Comparison of ENCODE assay signal across 8 mouse cellular contexts in genomic region chrX:42540756-42541053, GRCm38 (mm10). TPM values are rescaled to one million over a fixed set of nuclear protein-coding genes. Genes with fewer than 3 reads are reported as not detected.
DNase-seq lines count a peak whose midpoint lies in the region; ATAC-seq and TF ChIP-seq lines count a peak whose summit lies in the region.

No protein-coding gene starts in this region.

- H3K27ac ChIP-seq in embryonic facial prominence, embryonic 10.5 days (replicated peaks), result no peak overlapping the region
- no peak overlapping the region for H3K27ac ChIP-seq in kidney, adult 2 months (ENCODE audit: insufficient read depth, low read depth, low read length)
- no peak overlapping the region for H3K27ac ChIP-seq in limb, embryonic 15.5 days
- H3K27ac ChIP-seq in midbrain, postnatal 0 days (ENCODE audit: low read depth, low read length), result no peak overlapping the region

- H3K4me2 ChIP-seq in limb, embryonic 15.5 days, result 0 out of 2 replicates have a peak overlapping the region, but pooled peaks have one; percentile 22
- 0 out of 2 replicates have a peak overlapping the region, but pooled peaks have one; percentile 7 for H3K4me2 ChIP-seq in midbrain, postnatal 0 days (ENCODE audit: low read depth, low read length, poor library complexity, severe bottlenecking)

- DNase-seq in urinary bladder, adult 18-20 months (ENCODE audit: low spot score in 2 of 2), result peak; percentile 4 to 32
- DNase-seq in urinary bladder, adult 2 months (ENCODE audit: low spot score), result no peak
- DNase-seq in embryonic facial prominence, embryonic 10.5 days (ENCODE audit: low spot score), result peak; percentile 50
- DNase-seq in heart, adult 8-10 months (ENCODE audit: low spot score), result peak; percentile 63
- peak; percentile 68 for DNase-seq in kidney, adult 2 months
- DNase-seq in midbrain, postnatal 0 days (ENCODE audit: low spot score), result peak; percentile 84
- peak; percentile 76 for DNase-seq in splenic B cell, adult 2 months (ENCODE audit: low read depth, low spot score)

- H3K36me3 ChIP-seq in embryonic facial prominence, embryonic 10.5 days (replicated peaks), result no peaks in the 10 kb centered on the region
- H3K36me3 ChIP-seq in kidney, adult 2 months (ENCODE audit: control insufficient read depth, insufficient read depth, low read length), result no peaks in the 10 kb centered on the region
- no peaks in the 10 kb centered on the region for H3K36me3 ChIP-seq in limb, embryonic 15.5 days
- no peaks in the 10 kb centered on the region for H3K36me3 ChIP-seq in midbrain, postnatal 0 days (ENCODE audit: insufficient read depth, low read length)
- H3K36me3 ChIP-seq in splenic B cell, adult 2 months (ENCODE audit: control insufficient read depth, insufficient read depth, low read length, poor library complexity, severe bottlenecking), result no peaks in the 10 kb centered on the region

- H3K9ac ChIP-seq in limb, embryonic 15.5 days, result no peak overlapping the region
- H3K9ac ChIP-seq in midbrain, postnatal 0 days (replicated peaks; ENCODE audit: low read length, poor library complexity, severe bottlenecking), result no peak overlapping the region

- H3K4me3 ChIP-seq in embryonic facial prominence, embryonic 10.5 days, result no peak overlapping the region
- H3K4me3 ChIP-seq in kidney, adult 2 months (ENCODE audit: insufficient read depth, low read depth, low read length), result no peak overlapping the region
- peak overlapping the region; percentile 18; the same call in 1 of the 2 replicates for H3K4me3 ChIP-seq in limb, embryonic 15.5 days
- H3K4me3 ChIP-seq in midbrain, postnatal 0 days (ENCODE audit: low read depth, low read length), result no peak overlapping the region

- ATAC-seq in limb, embryonic 15.5 days (ENCODE audit: insufficient number of reproducible peaks, low FRiP score, low TSS enrichment, low read depth), result no peak
- ATAC-seq in midbrain, postnatal 0 days (ENCODE audit: low FRiP score), result no peak

- H3K9me3 ChIP-seq in embryonic facial prominence, embryonic 10.5 days, result no peaks in the 10 kb centered on the region
- H3K9me3 ChIP-seq in limb, embryonic 15.5 days, result no peaks in the 10 kb centered on the region
- H3K9me3 ChIP-seq in midbrain, postnatal 0 days (ENCODE audit: low read length), result no peaks in the 10 kb centered on the region

- 39% methylated on average over 5 of the region's 5 CpGs for WGBS in embryonic facial prominence, embryonic 10.5 days
- WGBS in kidney, adult 2 months, result 5% methylated on average over 5 of the region's 5 CpGs
- 29% methylated on average over 5 of the region's 5 CpGs for WGBS in limb, embryonic 15.5 days
- WGBS in midbrain, postnatal 0 days, result 26% methylated on average over 5 of the region's 5 CpGs

- no peak for TF ChIP-seq POLR2A in kidney, adult 2 months (IDR thresholded peaks at IDR 0.05; ENCODE audit: low read depth, low read length)

- H3K4me1 ChIP-seq in embryonic facial prominence, embryonic 10.5 days, result no peaks in the 10 kb centered on the region
- H3K4me1 ChIP-seq in kidney, adult 2 months (ENCODE audit: control insufficient read depth, insufficient read depth, low read length), result no peaks in the 10 kb centered on the region
- no peaks in the 10 kb centered on the region for H3K4me1 ChIP-seq in limb, embryonic 15.5 days
- H3K4me1 ChIP-seq in midbrain, postnatal 0 days (ENCODE audit: insufficient read depth, low read length), result no peaks in the 10 kb centered on the region

- H3K27me3 ChIP-seq in embryonic facial prominence, embryonic 10.5 days (replicated peaks; ENCODE audit: low read depth, poor library complexity, severe bottlenecking), result no peaks in the 10 kb centered on the region
- H3K27me3 ChIP-seq in kidney, adult 2 months (replicated peaks; ENCODE audit: control insufficient read depth, insufficient read depth, low read length), result no peaks in the 10 kb centered on the region
- H3K27me3 ChIP-seq in limb, embryonic 15.5 days, result no peaks in the 10 kb centered on the region
- no peaks in the 10 kb centered on the region for H3K27me3 ChIP-seq in midbrain, postnatal 0 days (ENCODE audit: insufficient read depth, low read length)
- H3K27me3 ChIP-seq in splenic B cell, adult 2 months (ENCODE audit: control insufficient read depth, insufficient read depth, low read length, poor library complexity, severe bottlenecking), result no peaks in the 10 kb centered on the region

- peak; percentile 59 for TF ChIP-seq CTCF in kidney, adult 2 months (conservative IDR thresholded peaks at IDR 0.05; ENCODE audit: insufficient read depth, insufficient read length, low read depth, low read length)
- peak; percentile 83 for TF ChIP-seq CTCF in midbrain, postnatal 0 days (IDR thresholded peaks at IDR 0.05)

RNA-seq across cellular contexts. Expression of gene Sh2d1a, which starts 38.5 kb away (rescaled TPM):
- 0.23 and 0.29 TPM in 2 replicates for polyA plus RNA-seq in urinary bladder, adult 2 months (2012; rRNA removed)
- 0.23 and 0.44 TPM in 2 replicates for polyA plus RNA-seq in embryonic facial prominence, embryonic 10.5 days (2016; fragmentation: Nextera tagmentation; extraction: Ambion mirVana)
- not detected for total RNA-seq in heart, adult 8-10 months (2022)
- 0.12 and 0.33 TPM in 2 replicates for polyA plus RNA-seq in kidney, adult 2 months (2012; rRNA removed)
- 0.46 and 1.4 TPM in 2 replicates for polyA plus RNA-seq in limb, embryonic 15.5 days (2015; fragmentation: Nextera tagmentation; extraction: Ambion mirVana)
- total RNA-seq in midbrain, postnatal 0 days (2014; rRNA removed), result not detected in 2 replicates
- 7.8 and 8.2 TPM in 2 replicates for polyA plus RNA-seq in midbrain, postnatal 0 days (2015; fragmentation: Nextera tagmentation; extraction: Ambion mirVana)

RNA-seq across cellular contexts. Expression of gene Tex13c2, which starts 51.2 kb away (rescaled TPM):
- 0.03 TPM in 1 of 2 replicates, not detected in the other for polyA plus RNA-seq in urinary bladder, adult 2 months (2012; rRNA removed)
- not detected in 2 replicates for polyA plus RNA-seq in embryonic facial prominence, embryonic 10.5 days (2016; fragmentation: Nextera tagmentation; extraction: Ambion mirVana)
- total RNA-seq in heart, adult 8-10 months (2022), result not detected
- not detected in 2 replicates for polyA plus RNA-seq in kidney, adult 2 months (2012; rRNA removed)
- polyA plus RNA-seq in limb, embryonic 15.5 days (2015; fragmentation: Nextera tagmentation; extraction: Ambion mirVana), result not detected in 2 replicates
- not detected in 2 replicates for total RNA-seq in midbrain, postnatal 0 days (2014; rRNA removed)
- polyA plus RNA-seq in midbrain, postnatal 0 days (2015; fragmentation: Nextera tagmentation; extraction: Ambion mirVana), result 0.25 TPM in 1 of 2 replicates, not detected in the other
